Mouse (Mus musculus): Measurements from ENCODE around the gene Bfsp1. TPM values are rescaled to one million over a fixed set of nuclear protein-coding genes. Genes with fewer than 3 reads are reported as not detected.

The Bfsp1 gene
- polyA plus RNA-seq, 1 experiment: 0.07 TPM

DNA sequence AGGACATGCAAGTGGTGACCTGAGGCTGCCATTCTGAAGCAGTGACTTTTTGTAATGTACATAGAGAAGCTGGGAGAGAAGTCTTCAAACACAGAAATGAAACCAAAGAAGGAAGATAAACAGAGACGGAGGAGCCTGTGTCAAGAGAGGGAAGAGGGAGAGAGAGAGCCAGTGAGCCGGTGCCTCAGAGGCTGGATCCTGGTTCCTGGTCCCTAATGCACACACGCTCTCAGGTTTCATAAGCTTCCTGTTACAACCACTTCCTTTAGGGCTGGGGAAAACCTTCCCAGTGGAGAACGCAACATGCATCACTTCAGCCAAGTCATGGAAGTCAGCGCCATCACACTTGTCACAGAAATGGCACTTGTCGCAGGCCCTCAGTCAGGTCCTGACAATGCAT lies 28.9 kb downstream of the Bfsp1 start:
- Histone ChIP-seq H3ac (ENCODE audit: control insufficient read depth, insufficient read length) (no peak overlapping the region), H3K4me2 (ENCODE audit: low read depth) (peak overlapping the region; percentile 24), H3K27me3 (ENCODE audit: control insufficient read depth, insufficient read depth, insufficient read length) (no peaks in the 10 kb centered on the region), H3K4me3 (no peak overlapping the region), H3K36me3 (ENCODE audit: control insufficient read depth, insufficient read depth) (no peaks in the 10 kb centered on the region), H3K79me2 (ENCODE audit: control insufficient read depth, insufficient read depth) (no peaks in the 10 kb centered on the region)
- TF ChIP-seq MYOG (IDR thresholded peaks at IDR 0.05; ENCODE audit: control insufficient read depth in 1 of 3, insufficient read depth in 1 of 3, insufficient read length in 2 of 3, low read depth in 2 of 3) (no peak), POLR2AphosphoS2 (IDR thresholded peaks at IDR 0.05; ENCODE audit: insufficient read length, low read depth) (no peak), REST (IDR thresholded peaks at IDR 0.05; ENCODE audit: insufficient read depth, insufficient read length) (no peak), CEBPB (IDR thresholded peaks at IDR 0.05; ENCODE audit: insufficient read depth, poor library complexity, severe bottlenecking) (no peak), USF1 (IDR thresholded peaks at IDR 0.05; ENCODE audit: low read depth) (no peak), MAX (IDR thresholded peaks at IDR 0.05; ENCODE audit: low read depth) (no peak), MYOD1 (IDR thresholded peaks at IDR 0.05; ENCODE audit: control insufficient read depth in 1 of 3, insufficient read length in 2 of 3, low read depth in 2 of 3) (no peak), E2F4 (IDR thresholded peaks at IDR 0.05; ENCODE audit: insufficient read depth) (no peak), SRF (IDR thresholded peaks at IDR 0.05; ENCODE audit: control insufficient read depth, insufficient read length, low read depth) (no peak), TCF3 (IDR thresholded peaks at IDR 0.05; ENCODE audit: insufficient read length, low read depth) (no peak), TCF12 (IDR thresholded peaks at IDR 0.05; ENCODE audit: insufficient read depth, poor library complexity, severe bottlenecking) (no peak), POLR2A (IDR thresholded peaks at IDR 0.05; ENCODE audit: insufficient read length, low read depth) (no peak)

DNA sequence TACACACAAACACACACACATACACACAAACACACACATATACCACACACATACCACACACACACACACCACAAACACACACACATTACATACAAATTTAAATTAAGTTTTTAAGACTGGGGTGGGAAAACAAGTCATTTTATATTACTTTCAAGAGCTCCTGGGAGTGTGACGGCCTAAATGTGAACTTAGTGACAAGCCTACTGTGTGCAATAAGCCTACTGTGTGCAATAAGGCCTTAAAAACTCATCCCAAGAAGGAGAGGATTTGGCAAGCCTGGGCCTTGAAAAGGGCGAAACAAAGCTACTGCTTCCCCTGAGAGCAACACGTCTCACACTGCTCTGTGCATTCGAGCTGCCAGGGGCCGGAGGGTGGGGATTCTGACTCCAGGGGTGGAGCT lies 30.3 kb downstream of the Bfsp1 start:
- no peak overlapping the region for H3ac ChIP-seq (ENCODE audit: control insufficient read depth, insufficient read length)
- TF ChIP-seq CEBPB (IDR thresholded peaks at IDR 0.05; ENCODE audit: insufficient read depth, poor library complexity, severe bottlenecking) (no peak), MYOD1 (IDR thresholded peaks at IDR 0.05; ENCODE audit: control insufficient read depth in 1 of 3, insufficient read length in 2 of 3, low read depth in 2 of 3) (no peak), MAX (IDR thresholded peaks at IDR 0.05; ENCODE audit: low read depth) (no peak), POLR2A (IDR thresholded peaks at IDR 0.05; ENCODE audit: insufficient read length, low read depth) (no peak), MYOG (IDR thresholded peaks at IDR 0.05; ENCODE audit: control insufficient read depth in 1 of 3, insufficient read depth in 1 of 3, insufficient read length in 2 of 3, low read depth in 2 of 3) (no peak), REST (IDR thresholded peaks at IDR 0.05; ENCODE audit: insufficient read depth, insufficient read length) (no peak), USF1 (IDR thresholded peaks at IDR 0.05; ENCODE audit: low read depth) (no peak)
- H3K27me3 ChIP-seq (ENCODE audit: control insufficient read depth, insufficient read depth, insufficient read length): no peaks in the 10 kb centered on the region
- H3K36me3 ChIP-seq (ENCODE audit: control insufficient read depth, insufficient read depth): no peaks in the 10 kb centered on the region
- no peaks in the 10 kb centered on the region for H3K79me2 ChIP-seq (ENCODE audit: control insufficient read depth, insufficient read depth)
- H3K4me3 ChIP-seq: no peak overlapping the region
- no peak overlapping the region for H3K4me2 ChIP-seq (ENCODE audit: low read depth)

DNA sequence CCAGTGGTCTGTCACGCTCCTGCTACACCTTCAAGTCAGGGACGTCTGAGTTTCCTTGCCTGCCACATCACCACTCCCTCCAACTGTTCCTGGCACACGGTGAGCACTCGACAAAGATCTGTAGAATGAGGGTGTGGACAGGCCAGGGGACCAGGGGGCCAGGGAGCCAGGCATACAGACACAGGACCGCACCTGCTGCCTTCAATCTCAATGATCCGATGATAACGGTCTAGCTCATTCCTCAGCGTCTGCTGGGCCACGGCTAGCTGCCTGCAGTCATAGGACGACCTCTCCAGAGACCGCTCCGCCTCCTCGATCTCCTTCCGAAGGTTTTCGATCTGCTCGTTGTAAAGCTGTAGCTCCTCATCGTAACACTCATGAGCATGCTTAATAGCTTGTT lies 31.3 kb downstream of the Bfsp1 start:
- TF ChIP-seq MYOD1 (IDR thresholded peaks at IDR 0.05; ENCODE audit: control insufficient read depth in 1 of 3, insufficient read length in 2 of 3, low read depth in 2 of 3) (peak in 2 of 3 experiments; percentile 81 to 91), MAX (IDR thresholded peaks at IDR 0.05; ENCODE audit: low read depth) (no peak)
- H3K4me2 ChIP-seq (ENCODE audit: low read depth): no peak overlapping the region
- H3K4me3 ChIP-seq: no peak overlapping the region
- no peak overlapping the region for H3ac ChIP-seq (ENCODE audit: control insufficient read depth, insufficient read length)
- no peaks in the 10 kb centered on the region for H3K79me2 ChIP-seq (ENCODE audit: control insufficient read depth, insufficient read depth)
- no peaks in the 10 kb centered on the region for H3K36me3 ChIP-seq (ENCODE audit: control insufficient read depth, insufficient read depth)
- no peaks in the 10 kb centered on the region for H3K27me3 ChIP-seq (ENCODE audit: control insufficient read depth, insufficient read depth, insufficient read length)

DNA sequence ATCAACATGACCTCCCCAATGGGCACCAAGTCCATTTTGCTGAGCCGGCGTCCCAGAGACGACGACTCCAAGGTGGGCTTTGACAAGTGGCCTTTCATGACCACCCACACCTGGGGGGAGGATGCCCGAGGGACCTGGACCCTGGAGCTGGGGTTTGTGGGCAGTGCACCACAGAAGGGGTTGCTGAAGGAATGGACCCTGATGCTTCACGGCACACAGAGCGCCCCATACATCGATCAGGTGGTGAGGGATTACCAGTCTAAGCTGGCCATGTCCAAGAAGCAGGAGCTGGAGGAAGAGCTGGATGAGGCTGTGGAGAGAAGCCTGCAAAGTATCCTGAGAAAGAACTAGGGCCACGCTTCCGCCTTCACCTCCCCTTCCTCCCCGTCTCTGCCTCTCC lies 49.5 kb downstream of the Bfsp1 start:
- TF ChIP-seq POLR2AphosphoS2 (IDR thresholded peaks at IDR 0.05; ENCODE audit: insufficient read length, low read depth): no peak
- TF ChIP-seq USF1 (IDR thresholded peaks at IDR 0.05; ENCODE audit: low read depth): no peak
- no peak for TF ChIP-seq TCF3 (IDR thresholded peaks at IDR 0.05; ENCODE audit: insufficient read length, low read depth)
- TF ChIP-seq POLR2A (IDR thresholded peaks at IDR 0.05; ENCODE audit: insufficient read length, low read depth): no peak
- no peak for TF ChIP-seq E2F4 (IDR thresholded peaks at IDR 0.05; ENCODE audit: insufficient read depth)
- TF ChIP-seq TCF12 (IDR thresholded peaks at IDR 0.05; ENCODE audit: insufficient read depth, poor library complexity, severe bottlenecking): no peak
- TF ChIP-seq MYOG (IDR thresholded peaks at IDR 0.05; ENCODE audit: control insufficient read depth in 1 of 3, insufficient read depth in 1 of 3, insufficient read length in 2 of 3, low read depth in 2 of 3): no peak
- no peak for TF ChIP-seq MYOD1 (IDR thresholded peaks at IDR 0.05; ENCODE audit: control insufficient read depth in 1 of 3, insufficient read length in 2 of 3, low read depth in 2 of 3)
- no peak for TF ChIP-seq MAX (IDR thresholded peaks at IDR 0.05; ENCODE audit: low read depth)
- no peak for TF ChIP-seq SRF (IDR thresholded peaks at IDR 0.05; ENCODE audit: control insufficient read depth, insufficient read length, low read depth)
- no peak for TF ChIP-seq CEBPB (IDR thresholded peaks at IDR 0.05; ENCODE audit: insufficient read depth, poor library complexity, severe bottlenecking)
- TF ChIP-seq REST (IDR thresholded peaks at IDR 0.05; ENCODE audit: insufficient read depth, insufficient read length): no peak
- Histone ChIP-seq H3K79me2 (ENCODE audit: control insufficient read depth, insufficient read depth) (no peaks in the 10 kb centered on the region), H3K36me3 (ENCODE audit: control insufficient read depth, insufficient read depth) (no peaks in the 10 kb centered on the region), H3K4me3 (no peak overlapping the region), H3K27me3 (ENCODE audit: control insufficient read depth, insufficient read depth, insufficient read length) (peaks cover 5% of the 10 kb centered on the region), H3ac (ENCODE audit: control insufficient read depth, insufficient read length) (no peak overlapping the region), H3K4me2 (ENCODE audit: low read depth) (no peak overlapping the region)

DNA sequence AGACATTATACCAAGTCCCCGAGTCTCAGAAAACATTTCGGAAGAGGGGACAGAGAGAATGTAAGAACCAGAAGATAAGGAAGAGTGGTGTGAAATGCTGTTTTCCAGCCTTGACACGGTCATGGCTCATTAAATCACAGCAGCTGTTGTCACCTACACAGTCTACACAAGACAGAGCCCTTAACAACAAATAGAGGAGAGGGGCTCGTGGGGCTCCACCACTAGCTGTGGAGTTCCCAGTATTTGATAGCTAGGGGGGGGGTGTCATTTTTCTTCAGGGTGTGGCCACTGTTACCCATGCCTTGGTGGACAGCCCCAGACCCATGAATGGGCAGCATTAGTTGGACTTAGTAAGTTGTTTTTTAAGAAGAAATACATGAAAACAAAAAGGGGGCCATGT lies 50.7 kb downstream of the Bfsp1 start:
- Histone ChIP-seq H3ac (ENCODE audit: control insufficient read depth, insufficient read length) (no peak overlapping the region), H3K27me3 (ENCODE audit: control insufficient read depth, insufficient read depth, insufficient read length) (peaks cover 5% of the 10 kb centered on the region), H3K36me3 (ENCODE audit: control insufficient read depth, insufficient read depth) (no peaks in the 10 kb centered on the region), H3K4me2 (ENCODE audit: low read depth) (no peak overlapping the region), H3K79me2 (ENCODE audit: control insufficient read depth, insufficient read depth) (no peaks in the 10 kb centered on the region), H3K4me3 (no peak overlapping the region)
- TF ChIP-seq USF1 (IDR thresholded peaks at IDR 0.05; ENCODE audit: low read depth) (no peak), CEBPB (IDR thresholded peaks at IDR 0.05; ENCODE audit: insufficient read depth, poor library complexity, severe bottlenecking) (no peak), TCF12 (IDR thresholded peaks at IDR 0.05; ENCODE audit: insufficient read depth, poor library complexity, severe bottlenecking) (no peak), MYOG (IDR thresholded peaks at IDR 0.05; ENCODE audit: control insufficient read depth in 1 of 3, insufficient read depth in 1 of 3, insufficient read length in 2 of 3, low read depth in 2 of 3) (no peak), POLR2AphosphoS2 (IDR thresholded peaks at IDR 0.05; ENCODE audit: insufficient read length, low read depth) (no peak), REST (IDR thresholded peaks at IDR 0.05; ENCODE audit: insufficient read depth, insufficient read length) (no peak), TCF3 (IDR thresholded peaks at IDR 0.05; ENCODE audit: insufficient read length, low read depth) (no peak), MYOD1 (IDR thresholded peaks at IDR 0.05; ENCODE audit: control insufficient read depth in 1 of 3, insufficient read length in 2 of 3, low read depth in 2 of 3) (no peak), POLR2A (IDR thresholded peaks at IDR 0.05; ENCODE audit: insufficient read length, low read depth) (no peak), E2F4 (IDR thresholded peaks at IDR 0.05; ENCODE audit: insufficient read depth) (no peak)
